Mouse (Mus musculus): ENCODE data around the gene Fam198b. TPM values are rescaled to one million over a fixed set of nuclear protein-coding genes. Genes with fewer than 3 reads are reported as not detected.

Fam198b gene
- polyA plus RNA-seq, 1 experiment from 2014 or later: 21.3 TPM

GRCm38 (mm10) chr3:79886357-79887091, 2.2 kb downstream of the Fam198b start:
- H3K9me3 ChIP-seq (ENCODE audit: low read length): no peaks in the 10 kb centered on the region
- peak overlapping the region; percentile 39 for H3K9ac ChIP-seq (replicated peaks; ENCODE audit: low read depth)
- H3K4me2 ChIP-seq (replicated peaks; ENCODE audit: low read depth, low read length): peak overlapping the region; percentile 69
- TF ChIP-seq CTCF (IDR thresholded peaks at IDR 0.05) (peak; percentile 71), EP300 (IDR thresholded peaks at IDR 0.05) (no peak)
- 55% methylated on average over 23 of the region's 23 CpGs for WGBS
- peak; percentile 18 for ATAC-seq
- H3K36me3 ChIP-seq (ENCODE audit: insufficient read depth, low read length): no peaks in the 10 kb centered on the region
- H3K4me3 ChIP-seq (ENCODE audit: low read depth, low read length): peak overlapping the region; percentile 42
- H3K27ac ChIP-seq (ENCODE audit: low read length): peak overlapping the region; percentile 55
- H3K27me3 ChIP-seq (replicated peaks; ENCODE audit: insufficient read depth, low read length): no peaks in the 10 kb centered on the region
- no peak for DNase-seq (ENCODE audit: low spot score)
- H3K4me1 ChIP-seq (ENCODE audit: insufficient read depth, low read depth, low read length): peaks cover 11% of the 10 kb centered on the region; the same call in 1 of the 2 replicates

DNA sequence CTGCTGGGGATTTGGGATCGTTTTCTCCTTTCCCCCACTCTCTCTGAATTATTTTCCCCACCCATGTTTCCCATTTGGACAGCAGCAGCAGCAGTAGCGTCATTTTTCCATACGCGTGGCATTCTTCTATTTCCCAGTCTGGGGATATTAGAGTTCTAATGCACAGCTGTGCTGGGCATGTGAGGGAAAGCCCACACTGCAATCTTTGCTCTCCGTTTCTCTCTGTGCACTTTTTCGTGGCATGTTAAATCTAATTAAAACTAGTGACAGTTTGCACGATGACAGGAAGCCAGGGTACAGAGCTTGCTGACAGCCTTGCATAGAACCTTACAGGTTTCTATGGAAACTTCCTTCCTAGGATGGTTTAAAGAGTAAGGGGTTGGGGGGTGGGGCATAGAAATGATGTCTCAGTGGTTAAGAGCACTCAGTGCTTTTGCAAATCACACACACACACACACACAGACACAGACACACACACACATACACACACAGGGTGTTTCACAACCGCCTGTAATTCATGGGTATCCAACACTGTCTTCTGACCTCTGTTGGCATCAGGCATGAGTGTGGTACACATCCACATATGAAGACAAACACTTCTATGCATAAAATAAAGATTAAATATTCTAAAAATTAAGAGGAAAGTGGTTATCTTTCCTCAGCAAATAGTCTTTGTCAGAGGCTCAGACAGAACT, 3.0 kb downstream of the Fam198b start:
- H3K4me1 ChIP-seq (ENCODE audit: insufficient read depth, low read depth, low read length): peaks cover 11% of the 10 kb centered on the region; the same call in 1 of the 2 replicates
- H3K4me3 ChIP-seq (ENCODE audit: low read depth, low read length): peak overlapping the region; percentile 42; the same call in 1 of the 2 replicates
- ATAC-seq (no peak), DNase-seq (ENCODE audit: low spot score) (no peak)
- TF ChIP-seq CTCF (IDR thresholded peaks at IDR 0.05): no peak
- TF ChIP-seq EP300 (IDR thresholded peaks at IDR 0.05): no peak
- peak overlapping the region; percentile 69 for H3K4me2 ChIP-seq (replicated peaks; ENCODE audit: low read depth, low read length)
- 31% methylated on average over 8 of the region's 8 CpGs for WGBS
- no peaks in the 10 kb centered on the region for H3K27me3 ChIP-seq (replicated peaks; ENCODE audit: insufficient read depth, low read length)
- no peaks in the 10 kb centered on the region for H3K36me3 ChIP-seq (ENCODE audit: insufficient read depth, low read length)
- H3K27ac ChIP-seq (ENCODE audit: low read length): 0 out of 2 replicates have a peak overlapping the region, but pooled peaks have one; percentile 20
- H3K9ac ChIP-seq (replicated peaks; ENCODE audit: low read depth): no peak overlapping the region
- no peaks in the 10 kb centered on the region for H3K9me3 ChIP-seq (ENCODE audit: low read length)

DNA sequence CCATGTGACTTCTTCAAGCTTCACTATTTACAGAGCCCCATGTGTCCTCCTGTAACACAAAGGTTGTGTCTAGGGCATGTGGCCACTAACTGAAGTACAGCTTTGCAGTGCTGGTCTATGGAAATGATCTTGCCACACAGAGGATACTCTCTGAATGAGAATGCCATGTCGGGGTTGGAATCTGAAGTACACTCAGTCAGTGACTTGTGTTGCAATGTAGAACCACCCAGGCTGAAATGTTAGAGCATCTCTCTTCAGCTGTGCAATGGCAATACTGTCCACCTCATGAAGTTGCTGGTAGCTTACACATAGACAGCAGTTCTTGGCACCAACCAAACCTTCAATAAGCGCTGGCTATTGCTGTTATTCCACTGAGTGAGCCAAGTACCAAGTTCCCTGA, 3.6 kb downstream of the Fam198b start:
- H3K4me2 ChIP-seq (replicated peaks; ENCODE audit: low read depth, low read length): peak overlapping the region; percentile 69
- 56% methylated on average over 2 of the region's 2 CpGs for WGBS
- H3K27ac ChIP-seq (ENCODE audit: low read length): no peak overlapping the region
- TF ChIP-seq CTCF (IDR thresholded peaks at IDR 0.05) (no peak), EP300 (IDR thresholded peaks at IDR 0.05) (0 out of 2 replicates have a peak, but pooled peaks have one; percentile 13)
- no peaks in the 10 kb centered on the region for H3K9me3 ChIP-seq (ENCODE audit: low read length)
- no peak overlapping the region; the same call in 1 of the 2 replicates for H3K4me3 ChIP-seq (ENCODE audit: low read depth, low read length)
- ATAC-seq: peak; percentile 40
- no peaks in the 10 kb centered on the region for H3K27me3 ChIP-seq (replicated peaks; ENCODE audit: insufficient read depth, low read length)
- peak; percentile 34 for DNase-seq (ENCODE audit: low spot score)
- H3K4me1 ChIP-seq (ENCODE audit: insufficient read depth, low read depth, low read length): peaks cover 11% of the 10 kb centered on the region; the same call in 1 of the 2 replicates
- no peak overlapping the region for H3K9ac ChIP-seq (replicated peaks; ENCODE audit: low read depth)
- no peaks in the 10 kb centered on the region for H3K36me3 ChIP-seq (ENCODE audit: insufficient read depth, low read length)

DNA sequence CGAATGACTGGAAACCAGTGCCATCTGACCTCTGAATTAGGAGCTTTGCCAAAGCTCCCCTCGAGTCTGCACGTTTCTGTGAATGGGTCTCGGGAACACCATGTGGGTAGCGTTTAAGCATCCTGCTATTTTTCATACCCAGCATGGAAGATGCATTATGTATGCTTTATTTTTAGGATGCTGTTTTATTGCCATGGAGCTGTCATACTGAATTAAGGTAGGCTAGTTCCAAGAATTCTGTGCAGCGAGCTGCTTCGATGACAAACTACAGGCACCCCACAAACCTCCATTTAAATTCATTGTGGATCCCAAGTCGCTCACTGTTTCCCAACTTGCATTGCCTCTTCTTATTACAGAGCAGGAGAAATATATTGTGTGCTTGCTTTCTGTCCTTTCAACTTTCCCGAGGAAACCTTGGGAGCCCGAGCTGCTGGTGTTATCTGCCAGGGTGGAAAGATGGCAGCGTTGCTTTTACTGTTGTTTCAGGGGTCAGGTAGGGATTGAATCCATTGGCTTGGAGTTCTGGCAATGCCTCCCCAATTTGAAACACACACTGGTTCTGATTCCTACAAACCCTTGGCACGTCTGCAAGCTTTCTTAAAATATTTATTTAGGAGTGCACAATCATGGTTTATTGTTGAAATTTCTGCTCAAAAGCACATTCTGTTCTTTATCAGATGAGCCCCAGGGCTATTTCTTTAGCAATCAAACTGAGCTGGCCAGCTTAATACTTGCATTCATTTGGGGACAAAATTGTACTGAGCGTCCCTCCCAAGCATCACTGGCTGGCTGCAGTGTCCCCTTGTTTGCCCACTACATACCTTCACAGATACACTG, 13.4 kb downstream of the Fam198b start:
- no peaks in the 10 kb centered on the region for H3K4me1 ChIP-seq (ENCODE audit: insufficient read depth, low read depth, low read length)
- DNase-seq (ENCODE audit: low spot score): peak; percentile 78
- H3K36me3 ChIP-seq (ENCODE audit: insufficient read depth, low read length): no peaks in the 10 kb centered on the region
- H3K4me3 ChIP-seq (ENCODE audit: low read depth, low read length): no peak overlapping the region
- H3K9me3 ChIP-seq (ENCODE audit: low read length): no peaks in the 10 kb centered on the region
- no peak overlapping the region for H3K27ac ChIP-seq (ENCODE audit: low read length)
- no peaks in the 10 kb centered on the region for H3K27me3 ChIP-seq (replicated peaks; ENCODE audit: insufficient read depth, low read length)
- H3K4me2 ChIP-seq (replicated peaks; ENCODE audit: low read depth, low read length): no peak overlapping the region
- 62% methylated on average over 13 of the region's 13 CpGs for WGBS
- 0 out of 2 replicates have a peak, but pooled peaks have one; percentile 23 for ATAC-seq
- no peak overlapping the region for H3K9ac ChIP-seq (replicated peaks; ENCODE audit: low read depth)
- TF ChIP-seq CTCF (IDR thresholded peaks at IDR 0.05) (no peak), EP300 (IDR thresholded peaks at IDR 0.05) (peak; percentile 58)

DNA sequence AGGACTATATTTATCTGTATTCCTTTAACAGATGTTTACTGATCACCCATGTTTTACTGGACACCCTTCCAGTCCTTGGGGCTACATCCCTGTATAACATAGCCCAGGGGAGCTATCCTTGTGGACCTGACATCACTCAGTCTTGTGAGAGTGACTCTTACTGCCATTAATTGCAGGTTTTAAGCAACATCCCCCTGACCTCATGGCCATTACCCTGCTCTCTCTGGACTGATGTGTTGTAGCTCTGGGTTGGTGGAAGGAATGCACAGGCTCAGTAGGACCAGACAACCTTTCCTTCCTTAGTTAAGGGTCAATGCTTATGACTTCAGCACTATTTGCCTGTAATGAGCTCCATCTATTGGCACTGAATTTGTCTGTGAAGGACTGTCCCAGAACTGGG, 14.2 kb downstream of the Fam198b start:
- no peaks in the 10 kb centered on the region for H3K27me3 ChIP-seq (replicated peaks; ENCODE audit: insufficient read depth, low read length)
- no peak overlapping the region for H3K4me2 ChIP-seq (replicated peaks; ENCODE audit: low read depth, low read length)
- no peak overlapping the region for H3K4me3 ChIP-seq (ENCODE audit: low read depth, low read length)
- no peak for TF ChIP-seq CTCF (IDR thresholded peaks at IDR 0.05)
- no peak for TF ChIP-seq EP300 (IDR thresholded peaks at IDR 0.05)
- DNase-seq (ENCODE audit: low spot score): no peak
- no peaks in the 10 kb centered on the region for H3K36me3 ChIP-seq (ENCODE audit: insufficient read depth, low read length)
- H3K9ac ChIP-seq (replicated peaks; ENCODE audit: low read depth): no peak overlapping the region
- no peak overlapping the region; the same call in 1 of the 2 replicates for H3K27ac ChIP-seq (ENCODE audit: low read length)
- no peaks in the 10 kb centered on the region for H3K9me3 ChIP-seq (ENCODE audit: low read length)
- H3K4me1 ChIP-seq (ENCODE audit: insufficient read depth, low read depth, low read length): no peaks in the 10 kb centered on the region
- ATAC-seq: no peak
